Mouse (Mus musculus) heart, embryonic 16.5 days (tissue): ENCODE data around the gene 1700123L14Rik. TPM values are rescaled to one million over a fixed set of nuclear protein-coding genes. Genes with fewer than 3 reads are reported as not detected.

Experiments used
- ATAC-seq: fragments of 200-750 bp; cut with Nextera tagmentation; replicated peaks from 2 replicates; pipeline ENCODE4 v1.8.0; 2017; ENCODE audit warnings: moderate number of reproducible peaks; ENCODE audit not compliant: insufficient read depth, low FRiP score; ENCODE audit errors: extremely low read depth
- H3K27ac ChIP-seq: fragments of 300-500 bp; sonication (generic); 2 replicates; pipeline ENCODE4 v1.5.1; 2014; ENCODE audit warnings: mild to moderate bottlenecking, low read length, control low read depth, moderate library complexity
- H3K27me3 ChIP-seq: fragments of 300-500 bp; sonication (generic); 2 replicates; pipeline ENCODE4 v1.6.1; 2014; ENCODE audit warnings: low read length, mixed read lengths; ENCODE audit not compliant: control insufficient read depth, insufficient read depth
- H3K36me3 ChIP-seq: fragments of 300-500 bp; sonication (generic); 2 replicates; pipeline ENCODE4 v1.6.1; 2014; ENCODE audit not compliant: control insufficient read depth, insufficient read depth
- H3K4me1 ChIP-seq: fragments of 300-500 bp; sonication (generic); 2 replicates; pipeline ENCODE4 v1.6.1; 2014; ENCODE audit warnings: low read length, mixed read lengths; ENCODE audit not compliant: control insufficient read depth, insufficient read depth
- H3K4me2 ChIP-seq: fragments of 300-500 bp; sonication (generic); 2 replicates; pipeline ENCODE4 v1.6.1; 2014; ENCODE audit warnings: low read depth, mild to moderate bottlenecking, control low read depth, low read length
- H3K4me3 ChIP-seq: fragments of 300-500 bp; sonication (generic); 2 replicates; pipeline ENCODE4 v1.5.1; 2014; ENCODE audit warnings: mild to moderate bottlenecking, control low read depth, low read length
- H3K9ac ChIP-seq: fragments of 300-500 bp; sonication (generic); 2 replicates; pipeline ENCODE4 v1.6.1; 2014; ENCODE audit warnings: low read length, control low read depth
- H3K9me3 ChIP-seq: fragments of 300-500 bp; sonication (generic); replicated peaks from 2 replicates; pipeline ENCODE4 v1.6.1; 2016; ENCODE audit warnings: low read length; ENCODE audit not compliant: control insufficient read depth
- WGBS: fragments of 180-500 bp; shearing (Covaris S2); extraction: QIAGEN DNeasy Blood & Tissue Kit; methylation state at CpG from one replicate; pipeline ENCODE4 v1.1.7; 2014; 5-methylcytosine and 5-hydroxymethylcytosine counted together
- polyA plus RNA-seq: library from polyadenylated mRNA; unstranded; fragments of >200 nt; fragmentation: Nextera tagmentation; extraction: Ambion mirVana; gene quantifications from 2 replicates; pipeline ENCODE4 v1.2.1, GENCODE M21; 2015

Gene 1700123L14Rik
- polyA plus RNA-seq, 1 experiment from 2014 or later: not detected

- H3K36me3 ChIP-seq: no peaks in the 10 kb centered on the region
- H3K27ac ChIP-seq: no peak overlapping the region
- no peaks in the 10 kb centered on the region for H3K27me3 ChIP-seq
- no peak overlapping the region for H3K4me3 ChIP-seq
- WGBS: 88% methylated on average over 1 of the region's 1 CpGs
- no peak overlapping the region for H3K4me2 ChIP-seq
- H3K9ac ChIP-seq: no peak overlapping the region
- ATAC-seq: no peak
- H3K4me1 ChIP-seq: no peaks in the 10 kb centered on the region
- no peaks in the 10 kb centered on the region for H3K9me3 ChIP-seq
These were observed 22.7 kb downstream of the 1700123L14Rik start for GRCm38 (mm10) chr6:96143326-96143725.

GRCm38 (mm10) chr6:96116534-96117272 lies 49.3 kb downstream of the 1700123L14Rik start:
- peak; percentile 41; the same call in 1 of the 2 replicates for ATAC-seq
- Histone ChIP-seq H3K9me3 (no peaks in the 10 kb centered on the region), H3K9ac (peak overlapping the region; percentile 72), H3K27ac (no peak overlapping the region), H3K4me3 (peak overlapping the region; percentile 70), H3K4me2 (peak overlapping the region; percentile 96), H3K36me3 (no peaks in the 10 kb centered on the region), H3K27me3 (no peaks in the 10 kb centered on the region; the same call in 1 of the 2 replicates), H3K4me1 (no peaks in the 10 kb centered on the region)
- under 1% methylated on average over 32 of the region's 32 CpGs for WGBS

DNA sequence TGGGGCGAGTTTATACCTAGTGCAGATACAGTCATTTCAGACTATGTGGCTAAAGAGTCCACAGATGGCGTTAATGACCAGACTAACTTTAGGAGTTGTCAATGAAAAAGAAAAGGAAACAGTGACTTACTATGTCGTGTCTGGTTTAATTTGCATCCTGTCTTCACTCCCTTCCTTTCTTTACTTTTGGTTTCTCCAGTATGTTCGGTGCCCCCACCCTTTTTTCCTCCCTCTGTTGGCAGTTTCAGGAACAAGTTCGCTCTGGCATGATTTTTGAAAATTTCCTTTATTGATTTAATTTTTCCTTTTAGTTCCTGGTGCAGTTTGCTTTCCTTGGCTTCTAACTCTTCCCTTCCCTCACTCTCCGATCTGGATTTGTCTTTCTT lies 49.9 kb downstream of the 1700123L14Rik start:
- Histone ChIP-seq H3K9ac (peak overlapping the region; percentile 72), H3K4me1 (no peaks in the 10 kb centered on the region), H3K4me3 (peak overlapping the region; percentile 70), H3K4me2 (peak overlapping the region; percentile 96), H3K9me3 (no peaks in the 10 kb centered on the region), H3K36me3 (no peaks in the 10 kb centered on the region), H3K27ac (no peak overlapping the region), H3K27me3 (no peaks in the 10 kb centered on the region; the same call in 1 of the 2 replicates)
- 10% methylated on average over 6 of the region's 6 CpGs for WGBS
- no peak for ATAC-seq

Other genes starting within 250 kb of the 1700123L14Rik start
- 0.32 and 0.81 TPM in 2 replicates for gene Fam19a1, start 53.1 kb downstream of the 1700123L14Rik start, polyA plus RNA-seq